ENCODE assay signal across 34 mouse cellular contexts in the genomic region with DNA sequence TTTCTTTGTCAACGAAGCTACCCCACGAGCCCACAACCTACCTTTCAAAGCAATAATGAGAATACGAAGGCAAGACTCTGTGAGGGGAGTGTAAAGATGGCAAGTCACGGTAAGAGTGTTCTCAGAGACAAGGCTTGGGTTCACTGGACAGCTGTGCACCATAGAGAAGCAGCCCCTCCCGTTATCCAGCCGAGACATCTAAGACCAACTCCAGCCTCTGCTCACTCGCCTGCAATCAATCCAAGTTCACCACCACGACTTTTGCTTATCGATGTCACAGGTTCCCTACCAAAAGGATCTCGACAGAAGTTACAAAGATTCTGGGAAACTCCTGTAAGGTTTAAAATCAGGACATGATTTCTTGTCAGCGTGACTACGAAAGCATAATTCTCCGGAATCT.
"Had no signal": no experiment of that assay in that cellular context is flagged by ENCODE, and none has a peak within 500 bp of the region (broad histone marks: within the 10 kb centered on the region; RNA-seq: fewer than 3 reads in every experiment).

No protein-coding gene starts in this region.

- H3K9ac ChIP-seq: heart, embryonic 12.5 days; heart, embryonic 13.5 days; heart, embryonic 15.5 days; hindbrain, embryonic 12.5 days; hindbrain, embryonic 13.5 days; hindbrain, embryonic 14.5 days; hindbrain, embryonic 15.5 days; intestine, embryonic 15.5 days; kidney, embryonic 15.5 days had no signal

- H3K27ac ChIP-seq: heart, embryonic 10.5 days; heart, embryonic 13.5 days; heart, embryonic 15.5 days; hindbrain, embryonic 10.5 days; hindbrain, embryonic 12.5 days; hindbrain, embryonic 13.5 days; hindbrain, embryonic 14.5 days; hindbrain, embryonic 15.5 days; hindbrain, postnatal 0 days; intestine, embryonic 15.5 days; kidney, embryonic 15.5 days; kidney, postnatal 0 days; layer of hippocampus, adult 2 months had no signal

- ATAC-seq: hindbrain, embryonic 16.5 days; hindbrain, postnatal 0 days; inflammation-experienced regulatory T-cells, adult 6 months; intestine, embryonic 15.5 days; intestine, embryonic 16.5 days; intestine, postnatal 0 days had no signal

- H3K4me3 ChIP-seq: heart, embryonic 10.5 days; heart, embryonic 12.5 days; heart, embryonic 13.5 days; heart, embryonic 15.5 days; hindbrain, embryonic 10.5 days; hindbrain, embryonic 12.5 days; hindbrain, embryonic 13.5 days; hindbrain, embryonic 15.5 days; intestine, embryonic 15.5 days; kidney, embryonic 15.5 days; layer of hippocampus, adult 2 months had no signal

- H3K9me3 ChIP-seq: heart, embryonic 10.5 days; heart, embryonic 13.5 days; heart, embryonic 15.5 days; hindbrain, embryonic 12.5 days; hindbrain, embryonic 13.5 days; hindbrain, embryonic 15.5 days; intestine, embryonic 15.5 days; kidney, embryonic 15.5 days had no signal

- H3K4me2 ChIP-seq: heart, embryonic 11.5 days; heart, embryonic 12.5 days; heart, embryonic 13.5 days; heart, embryonic 15.5 days; hindbrain, embryonic 12.5 days; hindbrain, embryonic 13.5 days; hindbrain, embryonic 14.5 days; hindbrain, embryonic 15.5 days; intestine, embryonic 15.5 days; kidney, embryonic 15.5 days had no signal

- DNase-seq: heart, postnatal 14 days; heart, postnatal 36 days; heart, postnatal 4 days; kidney, adult 11 months; kidney, adult 18-20 months; kidney, adult 2 months; kidney, adult 8-10 months; kidney, adult 9 months; kidney, postnatal 10 days; kidney, postnatal 14 days; kidney, postnatal 25 days; kidney, postnatal 36 days; kidney, postnatal 4 days; layer of hippocampus, adult 9-11 months; layer of hippocampus, postnatal 36 days had no signal

- H3K4me1 ChIP-seq: hindbrain, embryonic 10.5 days; hindbrain, embryonic 12.5 days; hindbrain, embryonic 13.5 days; hindbrain, embryonic 15.5 days; intestine, embryonic 15.5 days; kidney, embryonic 15.5 days had no signal

- H3K27me3 ChIP-seq: heart, embryonic 12.5 days; heart, embryonic 13.5 days; heart, embryonic 15.5 days; hindbrain, embryonic 12.5 days; hindbrain, embryonic 13.5 days; hindbrain, embryonic 15.5 days; intestine, embryonic 15.5 days; kidney, embryonic 15.5 days had no signal
